Mouse (Mus musculus): ENCODE data around the gene Rap1gap. TPM values are rescaled to one million over a fixed set of nuclear protein-coding genes. Genes with fewer than 3 reads are reported as not detected.

Rap1gap gene
- polyA plus RNA-seq, 1 experiment from 2014 or later, result 15.6 TPM

- WGBS (ENCODE audit: insufficient replicate concordance), result 7% methylated on average over 46 of the region's 52 CpGs
- DNase-seq (no peak), ATAC-seq (no peak)
- TF ChIP-seq EP300 (IDR thresholded peaks at IDR 0.05; ENCODE audit: low read depth) (no peak), CTCF (IDR thresholded peaks at IDR 0.05; ENCODE audit: low read depth) (no peak)
- no peaks in the 10 kb centered on the region for H3K36me3 ChIP-seq (replicated peaks; ENCODE audit: insufficient read depth, low read length)
- H3K4me1 ChIP-seq (ENCODE audit: insufficient read depth), result no peaks in the 10 kb centered on the region
- H3K27ac ChIP-seq (ENCODE audit: low read depth), result no peak overlapping the region
- H3K4me3 ChIP-seq (ENCODE audit: low read depth, low read length), result no peak overlapping the region
- no peak overlapping the region for H3K9ac ChIP-seq (replicated peaks)
- no peaks in the 10 kb centered on the region for H3K9me3 ChIP-seq (ENCODE audit: low read length)
- H3K27me3 ChIP-seq (ENCODE audit: insufficient read depth, low read length), result peaks cover 42% of the 10 kb centered on the region
- H3K4me2 ChIP-seq (ENCODE audit: low read depth, low read length), result peak overlapping the region; percentile 45
Observed at GRCm38 (mm10) chr4:137681408-137682104, 17.0 kb downstream of the Rap1gap start.

GRCm38 (mm10) chr4:137682961-137683453, 18.5 kb downstream of the Rap1gap start:
- TF ChIP-seq CTCF (IDR thresholded peaks at IDR 0.05; ENCODE audit: low read depth) (peak; percentile 94), EP300 (IDR thresholded peaks at IDR 0.05; ENCODE audit: low read depth) (no peak)
- H3K9me3 ChIP-seq (ENCODE audit: low read length), result no peaks in the 10 kb centered on the region
- 37% methylated on average over 7 of the region's 7 CpGs for WGBS (ENCODE audit: insufficient replicate concordance)
- no peak overlapping the region for H3K27ac ChIP-seq (ENCODE audit: low read depth)
- ATAC-seq (peak; percentile 35; the same call in 1 of the 2 replicates), DNase-seq (no peak)
- H3K36me3 ChIP-seq (replicated peaks; ENCODE audit: insufficient read depth, low read length), result no peaks in the 10 kb centered on the region
- no peaks in the 10 kb centered on the region for H3K4me1 ChIP-seq (ENCODE audit: insufficient read depth)
- H3K27me3 ChIP-seq (ENCODE audit: insufficient read depth, low read length), result peaks cover 42% of the 10 kb centered on the region
- H3K4me3 ChIP-seq (ENCODE audit: low read depth, low read length), result no peak overlapping the region
- H3K4me2 ChIP-seq (ENCODE audit: low read depth, low read length), result no peak overlapping the region
- H3K9ac ChIP-seq (replicated peaks), result no peak overlapping the region

- peaks cover 38% of the 10 kb centered on the region for H3K27me3 ChIP-seq (ENCODE audit: insufficient read depth, low read length)
- DNase-seq (no peak), ATAC-seq (no peak)
- TF ChIP-seq CTCF (IDR thresholded peaks at IDR 0.05; ENCODE audit: low read depth) (no peak), EP300 (IDR thresholded peaks at IDR 0.05; ENCODE audit: low read depth) (no peak)
- H3K4me3 ChIP-seq (ENCODE audit: low read depth, low read length), result no peak overlapping the region
- 20% methylated on average over 9 of the region's 9 CpGs for WGBS (ENCODE audit: insufficient replicate concordance)
- H3K9me3 ChIP-seq (ENCODE audit: low read length), result no peaks in the 10 kb centered on the region
- no peaks in the 10 kb centered on the region for H3K4me1 ChIP-seq (ENCODE audit: insufficient read depth)
- H3K4me2 ChIP-seq (ENCODE audit: low read depth, low read length), result no peak overlapping the region
- H3K9ac ChIP-seq (replicated peaks), result no peak overlapping the region
- H3K36me3 ChIP-seq (replicated peaks; ENCODE audit: insufficient read depth, low read length), result no peaks in the 10 kb centered on the region
- no peak overlapping the region for H3K27ac ChIP-seq (ENCODE audit: low read depth)
Observed at GRCm38 (mm10) chr4:137684830-137685343, 20.4 kb downstream of the Rap1gap start.

- Histone ChIP-seq H3K27ac (ENCODE audit: low read depth) (no peak overlapping the region), H3K4me3 (ENCODE audit: low read depth, low read length) (no peak overlapping the region), H3K4me2 (ENCODE audit: low read depth, low read length) (no peak overlapping the region), H3K9me3 (ENCODE audit: low read length) (no peaks in the 10 kb centered on the region), H3K9ac (replicated peaks) (no peak overlapping the region), H3K4me1 (ENCODE audit: insufficient read depth) (no peaks in the 10 kb centered on the region), H3K27me3 (ENCODE audit: insufficient read depth, low read length) (peaks cover 26% of the 10 kb centered on the region), H3K36me3 (replicated peaks; ENCODE audit: insufficient read depth, low read length) (no peaks in the 10 kb centered on the region)
- DNase-seq (no peak), ATAC-seq (no peak)
- TF ChIP-seq CTCF (IDR thresholded peaks at IDR 0.05; ENCODE audit: low read depth) (no peak), EP300 (IDR thresholded peaks at IDR 0.05; ENCODE audit: low read depth) (no peak)
- WGBS (ENCODE audit: insufficient replicate concordance), result 80% methylated on average over 5 of the region's 5 CpGs
Observed at GRCm38 (mm10) chr4:137686303-137686702, 21.8 kb downstream of the Rap1gap start.

- H3K4me1 ChIP-seq (ENCODE audit: insufficient read depth), result no peaks in the 10 kb centered on the region
- H3K9me3 ChIP-seq (ENCODE audit: low read length), result no peaks in the 10 kb centered on the region
- TF ChIP-seq CTCF (IDR thresholded peaks at IDR 0.05; ENCODE audit: low read depth), result no peak
- TF ChIP-seq EP300 (IDR thresholded peaks at IDR 0.05; ENCODE audit: low read depth), result no peak
- H3K9ac ChIP-seq (replicated peaks), result no peak overlapping the region
- peaks cover 15% of the 10 kb centered on the region for H3K27me3 ChIP-seq (ENCODE audit: insufficient read depth, low read length)
- DNase-seq (no peak), ATAC-seq (no peak)
- no peaks in the 10 kb centered on the region for H3K36me3 ChIP-seq (replicated peaks; ENCODE audit: insufficient read depth, low read length)
- WGBS (ENCODE audit: insufficient replicate concordance), result 67% methylated on average over 14 of the region's 14 CpGs
- no peak overlapping the region for H3K27ac ChIP-seq (ENCODE audit: low read depth)
- H3K4me2 ChIP-seq (ENCODE audit: low read depth, low read length), result no peak overlapping the region
- no peak overlapping the region for H3K4me3 ChIP-seq (ENCODE audit: low read depth, low read length)
Observed at GRCm38 (mm10) chr4:137687234-137687825, 22.8 kb downstream of the Rap1gap start.

GRCm38 (mm10) chr4:137692107-137692902, 27.8 kb downstream of the Rap1gap start:
- no peak overlapping the region for H3K27ac ChIP-seq (ENCODE audit: low read depth)
- no peaks in the 10 kb centered on the region for H3K36me3 ChIP-seq (replicated peaks; ENCODE audit: insufficient read depth, low read length)
- H3K4me2 ChIP-seq (ENCODE audit: low read depth, low read length), result no peak overlapping the region
- no peak overlapping the region for H3K4me3 ChIP-seq (ENCODE audit: low read depth, low read length)
- no peaks in the 10 kb centered on the region for H3K27me3 ChIP-seq (ENCODE audit: insufficient read depth, low read length)
- TF ChIP-seq EP300 (IDR thresholded peaks at IDR 0.05; ENCODE audit: low read depth), result no peak
- no peak for TF ChIP-seq CTCF (IDR thresholded peaks at IDR 0.05; ENCODE audit: low read depth)
- H3K4me1 ChIP-seq (ENCODE audit: insufficient read depth), result peaks cover 2% of the 10 kb centered on the region; the same call in 1 of the 2 replicates
- WGBS (ENCODE audit: insufficient replicate concordance), result 63% methylated on average over 10 of the region's 10 CpGs
- no peak overlapping the region for H3K9ac ChIP-seq (replicated peaks)
- no peaks in the 10 kb centered on the region for H3K9me3 ChIP-seq (ENCODE audit: low read length)
- ATAC-seq (no peak), DNase-seq (no peak)
